Mouse (Mus musculus) layer of hippocampus, adult 18-20 months (tissue): Measurements from ENCODE around the gene Cib3. TPM values are rescaled to one million over a fixed set of nuclear protein-coding genes. Genes with fewer than 3 reads are reported as not detected.

Experiments
- DNase-seq, 2 experiments: peaks; one replicate each; pipeline ENCODE4 v3.0.0; 2022; ENCODE audit warnings: low spot score in 2 of 2
- total RNA-seq, 2 experiments: library from RNA; stranded (reverse); gene quantifications; 2 replicates each; pipeline ENCODE4 v1.2.3; 2021

The Cib3 gene
- total RNA-seq, 2 experiments from 2014 or later: 0.47 TPM; not detected in 1

DNA sequence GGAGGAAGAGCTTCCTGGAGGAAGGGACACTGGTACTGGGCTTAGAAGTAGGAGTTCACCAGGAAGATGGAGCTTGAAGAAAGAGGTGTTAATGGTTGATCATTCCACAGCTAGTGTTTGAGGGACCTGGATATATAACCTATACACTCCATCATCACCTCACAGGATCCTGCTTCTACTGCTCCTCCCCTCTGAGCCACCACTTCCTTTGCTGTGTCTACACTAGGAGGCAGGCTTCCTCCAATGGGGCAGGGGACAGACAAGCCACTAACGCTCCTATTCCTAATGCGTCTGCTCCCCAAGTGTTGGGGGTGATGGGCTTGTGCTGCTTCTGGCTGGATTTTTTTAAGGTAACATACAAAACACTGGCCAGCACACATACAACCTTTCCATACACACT is 1.9 kb downstream of the Cib3 start:
- DNase-seq: no peak

DNA sequence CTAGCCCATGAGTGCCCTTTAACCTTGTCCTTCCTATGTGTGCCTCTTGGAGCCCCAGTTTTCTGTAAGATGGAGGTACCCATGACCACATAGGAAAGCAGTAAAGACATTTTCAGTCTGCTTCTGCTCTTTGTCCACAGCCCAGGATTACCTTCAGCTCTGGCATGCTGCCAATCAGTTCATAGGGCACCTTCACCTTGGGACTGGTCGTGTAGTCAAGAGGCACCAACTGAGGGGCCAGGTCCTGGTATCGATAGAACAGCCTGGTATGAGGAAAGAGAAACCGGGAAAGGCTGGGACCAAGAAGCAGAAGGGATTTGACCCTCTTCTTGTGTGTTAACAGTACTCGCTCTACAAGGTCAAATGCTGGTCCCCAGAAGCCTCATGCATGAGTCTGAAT is 2.4 kb downstream of the Cib3 start:
- DNase-seq: no peak

DNA sequence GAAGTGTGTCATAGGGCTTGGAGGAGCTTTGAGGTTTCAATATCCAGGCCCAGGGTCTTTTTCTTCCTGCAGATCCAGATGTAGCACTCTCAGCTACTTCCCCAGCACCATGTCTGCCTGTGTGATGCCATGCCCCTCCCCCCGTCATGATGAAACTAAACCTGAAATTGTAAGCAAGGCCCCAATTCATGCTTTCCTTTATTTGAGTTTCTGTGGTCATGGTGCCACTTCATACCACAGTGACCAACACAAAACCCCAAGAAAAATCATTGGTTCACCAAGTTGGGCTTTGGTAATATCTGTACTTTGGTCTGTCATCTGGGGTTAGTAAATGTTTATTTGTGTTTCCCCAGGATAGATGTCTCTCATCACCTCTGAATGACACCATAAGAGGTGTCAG is 4.1 kb downstream of the Cib3 start:
- no peak for DNase-seq

DNA sequence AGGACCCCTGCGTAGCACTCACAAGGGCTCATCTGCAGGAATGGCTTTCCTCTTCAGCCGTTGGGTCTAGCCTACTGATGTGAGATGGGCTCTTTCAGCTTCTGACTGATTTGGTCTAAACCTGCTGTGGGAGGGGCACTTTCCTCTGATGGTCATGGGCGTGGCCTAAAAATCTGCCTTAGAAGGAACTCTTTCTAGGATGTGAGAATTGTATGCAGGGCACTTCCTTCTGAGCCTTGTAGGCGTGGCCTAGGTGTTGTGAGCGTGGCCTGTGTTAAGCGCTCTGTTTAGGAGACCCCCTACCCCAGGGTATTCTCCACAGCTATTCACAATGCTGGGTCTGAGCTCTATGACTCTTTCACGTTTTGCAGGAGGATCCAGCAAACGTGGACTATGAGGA is 14.6 kb downstream of the Cib3 start:
- DNase-seq: no peak

DNA sequence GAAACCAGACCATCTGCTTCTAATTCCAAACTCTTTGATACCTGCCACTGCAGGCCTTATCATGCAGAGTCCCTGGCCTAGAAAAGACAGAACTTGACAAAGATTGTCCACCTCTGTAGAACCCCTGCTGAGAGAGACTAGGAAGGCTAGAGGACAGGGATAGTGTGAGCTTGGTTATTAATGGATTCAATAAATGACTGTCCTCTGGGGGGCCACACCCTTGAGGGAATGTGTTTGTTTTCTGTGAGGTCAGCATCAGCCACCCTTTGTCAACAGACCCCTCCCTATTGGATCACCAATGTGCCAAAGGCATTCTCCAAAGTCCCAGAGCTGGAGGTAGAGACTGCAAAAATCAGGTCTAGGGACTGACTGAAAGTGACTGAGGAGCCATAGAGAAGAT is 20.6 kb downstream of the Cib3 start:
- DNase-seq: no peak

DNA sequence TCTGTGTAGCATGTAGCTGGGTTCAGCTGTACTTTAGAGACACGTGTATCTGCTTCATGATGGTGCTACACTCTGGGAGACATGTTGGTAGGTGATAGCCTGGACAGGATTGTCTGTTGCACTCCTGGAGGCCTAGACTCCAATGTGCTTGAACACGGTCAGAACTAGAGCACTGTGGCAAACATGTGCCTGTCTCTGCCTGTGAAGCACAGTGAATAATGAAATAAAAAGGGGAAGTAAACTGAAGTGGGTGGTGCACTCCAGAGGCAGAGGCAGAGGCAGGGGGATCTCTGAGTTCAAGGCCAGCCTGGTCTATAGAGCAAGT is 22.5 kb downstream of the Cib3 start:
- DNase-seq: no peak

DNA sequence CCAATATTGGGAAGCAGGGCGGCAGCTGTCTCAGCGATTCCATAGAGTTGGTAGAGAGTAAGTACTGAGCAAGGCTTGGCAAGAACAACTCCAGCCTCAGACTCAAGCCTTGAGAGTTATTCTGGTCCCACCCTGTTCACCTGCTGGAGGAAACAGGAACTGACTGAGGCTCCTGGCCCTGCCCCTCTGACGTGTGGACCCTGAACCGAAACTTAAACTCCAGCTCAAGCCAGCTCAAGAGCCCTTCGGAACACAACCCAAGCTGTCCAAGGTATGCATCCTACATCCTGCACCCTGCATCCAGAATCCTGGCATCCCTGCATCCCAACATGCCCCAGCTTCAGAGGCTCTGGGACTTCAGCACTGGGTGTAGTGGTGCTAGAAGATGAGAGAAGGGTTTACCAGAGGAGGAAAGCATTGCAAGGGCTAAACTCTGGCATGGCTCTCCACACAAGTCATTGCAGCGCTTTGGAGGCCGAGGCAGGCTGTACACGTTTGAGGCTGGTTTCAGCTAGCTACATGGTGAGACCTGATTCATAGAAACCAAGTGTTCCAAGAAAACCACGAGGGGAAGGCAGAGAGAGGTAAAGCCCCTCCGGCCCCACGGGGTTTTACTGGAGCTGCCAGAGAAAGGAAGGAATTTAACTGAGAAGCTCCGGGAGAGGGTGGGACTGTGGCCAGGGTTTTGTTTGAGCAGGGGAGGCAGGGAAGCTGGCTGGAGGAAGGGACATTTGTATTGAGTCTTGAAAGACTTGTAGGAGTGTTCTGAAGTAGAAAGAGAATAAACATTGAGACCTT is 23.0 kb downstream of the Cib3 start, which contains the start of gene Hsh2d:
TSS of gene Hsh2d (plus strand) at position 222 of the 798 bp plus-strand sequence.
- no peak for DNase-seq

DNA sequence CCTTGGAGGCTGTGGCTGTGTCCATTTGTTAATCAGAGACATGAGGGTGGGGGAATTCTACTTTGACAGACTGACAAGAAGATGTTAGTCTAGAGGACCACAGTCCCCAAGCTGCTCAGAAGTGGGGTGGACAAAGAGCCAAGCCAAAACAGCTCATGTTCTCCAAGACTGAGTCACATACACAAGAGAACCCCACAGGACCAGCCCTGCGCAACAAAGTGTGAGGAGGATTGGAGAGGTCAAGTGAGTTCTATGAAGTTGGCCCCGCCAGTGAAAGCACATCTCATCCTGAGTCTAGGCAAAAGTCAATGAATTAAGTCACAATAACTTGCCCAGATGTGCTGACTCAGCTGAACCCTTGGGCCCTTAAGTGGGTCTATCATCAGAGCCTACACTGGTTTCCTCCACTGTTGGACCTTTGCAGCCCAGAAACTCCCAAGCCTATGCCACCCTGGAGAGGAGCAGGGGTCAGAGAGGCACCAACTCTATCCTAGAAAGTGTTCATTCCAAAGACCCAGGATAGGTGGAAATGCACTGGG is 24.8 kb downstream of the Cib3 start:
- no peak for DNase-seq

DNA sequence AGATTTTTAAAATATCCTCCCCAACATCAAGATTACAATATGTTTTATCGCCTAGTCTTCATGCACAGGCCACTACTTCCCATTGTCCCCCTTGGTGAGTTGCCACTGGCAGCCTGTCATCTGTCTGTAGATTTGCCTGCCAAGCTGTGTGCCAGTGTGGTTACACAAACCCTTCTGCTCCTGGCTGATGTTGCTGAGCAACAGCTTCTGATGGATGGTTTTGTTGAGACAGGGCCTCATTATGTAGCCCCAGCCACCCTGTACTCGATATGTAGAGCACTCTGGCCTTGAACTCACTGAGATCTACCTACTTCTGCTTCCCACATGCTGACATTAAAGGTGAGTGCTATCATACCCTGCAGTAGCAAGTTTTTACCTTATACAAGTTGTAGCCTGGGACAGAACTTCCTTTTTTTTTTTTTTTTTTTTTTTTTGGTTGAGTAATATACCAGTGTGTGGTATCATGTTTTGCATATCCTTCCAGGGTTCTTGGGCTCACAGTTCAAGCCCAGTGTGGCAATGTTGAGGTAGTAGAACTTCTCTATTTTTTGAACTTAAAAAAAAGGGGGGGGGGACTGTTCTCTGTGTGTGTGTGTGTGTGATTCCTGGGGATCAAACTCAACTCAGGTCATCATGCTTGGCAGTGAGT is 29.0 kb downstream of the Cib3 start:
- peak; percentile 33 to 58 for DNase-seq

DNA sequence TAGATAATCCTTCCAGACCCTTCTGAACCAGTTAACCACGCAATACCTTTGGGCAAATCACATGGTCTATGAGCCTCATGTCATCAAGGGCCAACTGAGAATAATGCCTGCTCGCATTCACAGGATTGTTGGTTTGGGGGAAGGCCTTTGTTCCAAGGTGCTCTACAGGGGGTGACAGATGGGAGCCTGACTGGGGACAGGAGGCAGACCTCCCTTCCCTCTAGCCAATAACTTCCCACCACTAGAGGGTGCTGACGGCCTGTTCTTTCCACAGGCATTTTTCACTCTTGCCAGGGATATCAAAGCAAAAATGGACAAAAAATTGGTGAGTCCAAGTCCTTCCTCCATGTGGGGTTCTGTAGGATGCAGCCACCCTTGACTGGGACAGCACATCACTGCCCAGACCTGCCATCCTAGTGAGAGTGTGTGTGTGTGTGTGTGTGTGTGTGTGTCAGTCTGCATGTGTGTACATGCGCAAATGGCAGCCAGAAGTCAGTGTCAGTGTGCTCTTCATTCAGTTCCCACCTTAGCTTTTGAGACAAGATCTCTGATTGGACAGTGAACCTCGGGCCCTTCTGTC is 35.2 kb downstream of the Cib3 start:
- peak; percentile 54 to 86 for DNase-seq

DNA sequence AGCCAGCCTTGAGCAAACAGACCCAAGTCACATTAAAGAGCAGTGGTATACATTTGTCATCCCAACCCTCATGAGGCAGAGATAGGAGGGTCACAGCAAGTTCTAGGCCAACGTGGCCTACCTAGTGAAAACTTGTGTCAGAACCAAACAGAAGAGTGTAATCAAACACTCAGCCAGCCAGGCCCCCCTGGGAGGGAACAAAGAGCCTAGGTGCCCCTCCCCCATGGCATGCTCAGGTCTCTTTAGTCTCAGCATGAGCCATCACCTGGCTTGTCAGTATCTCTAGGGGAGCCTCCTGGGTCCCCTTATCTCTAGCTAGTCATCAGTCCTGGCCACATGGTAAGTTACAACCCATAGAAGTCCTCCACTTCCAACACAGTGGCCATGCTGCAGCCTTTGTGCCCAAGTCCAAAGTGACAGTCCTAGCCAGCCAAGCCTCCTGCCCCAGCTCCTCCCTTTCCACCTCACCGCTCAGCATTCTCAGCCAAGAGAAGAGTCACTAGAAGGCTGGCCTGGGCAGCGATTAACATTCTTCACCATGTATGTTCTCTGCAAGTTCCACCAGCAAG is 42.9 kb downstream of the Cib3 start:
- DNase-seq: no peak

DNA sequence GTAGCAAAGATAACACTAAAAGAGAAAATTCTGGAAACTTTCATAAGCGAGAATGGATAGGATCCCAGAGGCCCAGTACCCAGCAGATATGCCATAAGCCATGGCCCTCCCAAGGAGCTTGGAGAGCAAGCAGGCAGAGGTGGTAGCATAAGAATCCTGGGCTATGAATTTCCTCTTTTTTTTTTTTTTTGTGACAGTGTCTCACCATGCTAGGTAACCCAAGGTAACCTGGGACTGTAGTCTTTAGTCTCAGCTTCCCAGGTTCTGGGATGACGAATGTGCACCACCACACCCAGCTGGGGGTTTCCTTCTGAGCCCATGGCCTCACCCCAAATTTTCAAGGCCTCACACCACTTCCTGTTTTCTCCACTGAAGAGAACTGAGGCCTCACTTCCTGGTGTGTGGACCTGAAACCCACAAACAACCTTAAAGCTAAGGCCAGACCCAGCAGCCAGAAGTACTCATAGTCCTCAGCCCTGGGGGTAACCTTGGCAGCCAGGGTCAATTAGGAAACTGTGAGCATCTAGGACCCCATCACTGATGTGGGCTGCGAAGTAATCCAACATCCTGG is 43.5 kb downstream of the Cib3 start:
- DNase-seq: no peak

DNA sequence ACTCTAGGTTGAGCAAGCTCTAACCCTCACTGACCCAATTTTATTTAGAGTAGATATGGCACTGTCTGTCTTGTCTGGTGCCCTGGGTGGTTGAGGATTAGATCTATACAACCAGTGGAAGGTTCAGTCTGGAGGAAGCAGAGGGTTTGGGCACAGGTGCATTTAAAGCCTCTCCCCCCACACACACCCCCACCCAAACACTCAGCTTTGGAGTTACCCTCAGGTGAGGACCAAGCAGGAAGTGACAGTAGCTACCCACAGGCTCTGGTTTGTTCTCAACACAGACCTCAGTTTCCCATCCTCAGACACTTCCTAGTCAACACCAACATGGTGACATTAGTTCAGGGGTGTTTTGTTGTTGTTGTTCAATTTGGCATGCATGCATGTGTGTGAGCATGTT is 49.8 kb downstream of the Cib3 start:
- no peak for DNase-seq

DNA sequence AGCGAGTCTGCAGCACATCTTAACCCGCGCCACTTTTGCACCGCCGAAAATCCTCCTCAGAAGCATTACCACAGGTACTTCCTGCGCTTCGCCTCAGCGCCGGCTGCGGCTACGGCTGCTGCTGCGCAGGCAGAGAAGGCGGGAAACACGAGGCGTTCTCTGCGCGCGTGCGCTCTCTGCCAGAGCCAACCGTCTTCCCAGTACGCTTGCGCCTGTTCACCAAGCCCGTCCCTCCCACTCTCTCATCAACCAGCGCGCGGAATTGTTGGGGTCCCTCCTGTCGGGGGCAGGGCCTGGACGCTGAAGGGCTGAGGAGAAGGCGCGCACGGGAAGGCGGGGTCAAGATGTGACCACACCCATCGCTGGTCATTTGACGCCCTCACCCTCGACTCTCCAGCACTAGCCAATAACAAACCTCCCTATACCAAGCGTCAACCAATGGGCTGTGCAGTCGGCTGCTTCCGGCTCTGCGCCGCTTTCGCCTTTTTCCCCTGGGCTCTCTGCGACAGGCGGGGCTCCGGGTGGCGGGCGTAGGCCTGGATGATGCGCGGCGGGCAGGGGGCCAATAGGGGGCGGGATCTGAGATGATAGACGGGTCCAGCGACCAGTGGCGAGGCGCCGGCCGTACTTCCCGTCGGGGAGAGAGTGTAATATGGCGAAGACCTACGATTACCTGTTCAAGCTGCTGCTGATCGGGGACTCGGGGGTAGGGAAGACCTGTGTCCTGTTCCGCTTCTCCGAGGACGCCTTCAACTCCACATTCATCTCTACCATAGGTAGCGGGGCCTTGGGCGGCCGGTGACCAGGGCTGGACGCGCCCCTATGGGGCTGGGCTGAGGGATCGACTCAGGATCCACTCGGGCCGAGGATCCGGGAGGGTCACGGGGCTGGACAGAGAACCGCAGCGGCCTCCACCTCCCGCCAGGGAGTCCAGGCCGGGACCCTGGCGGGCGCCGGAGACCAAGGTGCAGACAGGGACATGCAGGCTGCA is 51.6 kb downstream of the Cib3 start, which contains the start of gene Rab8a:
TSS of gene Rab8a (plus strand) at position 494 of the 991 bp plus-strand sequence.
- DNase-seq: peak; percentile 100

DNA sequence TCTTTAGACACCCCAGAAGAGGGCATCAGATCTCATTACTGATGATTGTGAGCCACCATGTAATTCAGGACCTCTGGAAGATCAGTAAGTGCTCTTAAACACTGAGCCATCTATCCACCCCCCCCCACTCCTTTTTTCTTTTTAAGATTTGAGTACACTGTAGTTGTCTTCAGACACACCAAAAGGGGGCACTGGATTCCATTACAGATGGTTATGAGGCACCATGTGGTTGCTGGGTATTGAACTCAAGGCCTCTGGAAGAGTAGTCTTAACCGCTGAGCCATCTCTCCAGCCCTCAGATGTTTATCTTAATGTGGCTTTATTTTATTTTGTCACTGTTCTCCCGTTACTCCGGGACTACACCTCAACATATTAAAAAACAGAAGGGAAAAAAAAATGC is 52.6 kb downstream of the Cib3 start:
- no peak for DNase-seq

DNA sequence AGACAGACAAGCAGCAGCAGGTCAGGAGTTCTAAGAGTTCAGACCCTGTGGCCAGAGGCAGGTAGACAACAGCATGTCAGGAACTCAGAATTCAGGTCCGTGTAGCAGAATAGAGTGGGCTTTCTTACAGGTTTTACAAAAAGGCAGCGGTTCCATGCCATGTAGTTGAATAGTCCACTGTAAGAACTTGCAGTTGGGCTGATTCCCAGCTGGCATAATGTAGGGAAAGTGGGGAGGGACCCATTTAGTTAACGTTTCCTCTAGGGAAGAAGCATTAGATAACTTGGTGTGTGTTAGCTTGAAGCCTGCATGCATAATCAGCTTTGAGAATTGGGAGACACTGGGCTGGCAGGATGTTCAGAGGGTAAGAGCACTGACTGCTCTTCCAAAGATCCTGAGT is 53.9 kb downstream of the Cib3 start:
- DNase-seq: no peak

DNA sequence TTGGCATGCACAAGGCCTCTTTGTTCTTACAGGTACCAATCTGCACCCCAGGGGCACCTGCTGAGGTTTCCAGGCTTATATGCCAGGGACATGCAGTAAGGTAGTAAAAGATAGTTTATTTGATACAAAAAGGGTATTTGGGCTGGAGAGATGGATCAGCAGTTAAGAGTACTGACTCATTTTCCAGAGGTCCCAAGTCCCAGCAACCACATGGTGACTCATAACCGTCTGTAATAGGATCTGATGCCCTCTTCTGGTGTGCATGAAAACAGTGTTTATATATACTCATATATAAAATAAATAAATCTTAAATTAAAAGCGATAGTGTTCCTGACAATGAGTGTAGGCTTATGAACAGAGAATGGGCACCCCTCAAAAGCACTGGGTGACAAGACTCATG is 54.5 kb downstream of the Cib3 start:
- DNase-seq: no peak
